Mouse (Mus musculus): ENCODE measurements at regions not wholly inside any gene's neighbourhood (a gene's known extent, or its start where the extent isn't known, plus 50 kb on each side); places are given as distances from the start of the nearest gene placed in this dataset.

DNA sequence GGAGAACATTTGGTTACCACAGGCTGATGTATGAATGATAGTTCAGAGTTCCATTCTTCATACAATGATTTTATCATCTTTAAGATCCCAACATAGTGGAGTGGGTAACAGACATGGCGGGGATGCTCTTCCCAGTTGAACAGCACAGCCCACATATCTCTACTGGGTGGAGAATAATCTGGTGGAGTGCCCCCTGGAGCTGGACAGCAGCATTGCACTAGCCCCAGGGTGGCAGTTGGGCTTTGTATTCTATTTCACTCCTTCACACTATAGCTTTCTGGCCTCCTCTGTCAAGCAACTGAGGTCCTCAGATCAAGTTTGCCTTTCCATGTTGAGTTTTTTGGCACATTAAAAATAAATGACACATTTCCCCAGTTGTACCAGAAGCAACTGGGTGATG is 569.4 kb upstream of the Mki67 start:
- DNase-seq: no peak

DNA sequence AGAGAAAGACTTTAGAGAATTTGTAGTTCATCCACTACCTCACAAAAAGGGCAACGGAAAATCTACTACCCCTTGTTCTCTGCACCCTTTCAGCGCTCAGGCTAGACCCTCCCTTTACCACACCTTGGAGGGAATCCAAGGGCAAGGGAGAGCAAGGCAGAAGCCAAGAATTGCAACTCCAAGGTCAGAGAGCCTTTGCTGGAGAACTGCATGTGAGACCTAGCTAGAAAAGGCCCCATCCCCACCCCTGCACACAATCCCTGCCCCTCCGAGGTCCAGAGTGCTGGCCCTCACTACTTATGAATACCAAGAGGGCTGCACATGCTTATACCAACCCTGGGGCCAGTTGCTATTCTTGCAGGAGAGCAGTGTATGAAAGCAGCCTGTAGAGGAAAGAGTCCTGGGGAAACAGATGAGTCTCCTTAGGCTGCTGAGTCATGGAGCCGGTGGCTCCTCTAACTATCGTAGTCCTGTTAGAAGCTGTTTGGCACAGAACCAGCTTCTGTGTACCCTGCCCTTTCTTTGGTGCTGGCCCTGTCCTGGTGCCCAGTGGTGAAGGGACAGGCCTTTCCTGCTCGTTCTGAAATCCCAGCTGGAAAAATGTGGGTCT is 577.5 kb upstream of the Mki67 start:
- no peak for DNase-seq

DNA sequence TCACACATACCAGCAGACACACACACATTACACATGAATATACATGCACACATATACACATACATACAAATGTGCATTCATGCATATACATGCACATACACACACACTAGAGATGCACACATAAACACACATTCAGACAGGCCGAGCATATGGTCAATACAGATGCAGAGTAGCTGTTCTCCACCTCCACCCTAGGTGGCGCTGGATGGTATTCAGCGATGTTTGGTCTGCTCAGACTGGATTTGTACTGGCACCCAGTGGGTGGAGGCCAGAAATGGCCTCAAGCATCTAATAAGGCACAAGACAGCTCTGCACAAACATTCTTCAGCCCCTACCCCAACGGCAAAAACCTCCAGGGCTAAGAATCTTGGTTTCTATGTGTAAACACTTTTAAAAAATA is 578.3 kb upstream of the Mki67 start:
- DNase-seq: no peak

DNA sequence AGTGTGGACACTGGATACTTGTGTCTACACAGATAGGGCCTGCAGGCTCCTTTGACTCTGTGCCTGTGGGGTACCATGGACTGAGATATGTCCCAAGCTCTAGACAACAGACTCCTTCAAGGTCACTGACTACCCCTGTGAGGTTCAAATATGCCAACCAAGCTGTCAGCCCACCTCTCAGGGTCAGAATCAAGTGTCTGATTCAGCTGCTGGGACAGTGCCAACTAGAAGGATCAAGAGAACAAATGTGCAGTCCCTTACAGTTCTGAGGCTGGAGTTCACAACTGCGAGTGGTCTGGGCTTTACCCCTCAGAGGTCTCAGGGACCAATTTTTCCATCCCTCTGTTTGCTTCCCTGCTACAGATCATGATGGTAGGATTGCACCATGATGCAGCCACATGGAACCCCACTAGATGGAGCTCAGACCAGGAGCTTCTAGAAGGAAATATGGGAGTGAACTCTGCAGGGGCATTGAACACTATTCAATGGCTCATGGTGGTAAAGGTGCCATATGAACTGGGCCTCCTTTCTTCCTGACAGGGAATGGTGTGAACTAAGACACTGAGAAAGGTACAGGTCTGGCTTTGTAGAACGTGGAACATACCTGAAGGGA is 581.8 kb upstream of the Mki67 start:
- no peak for DNase-seq

DNA sequence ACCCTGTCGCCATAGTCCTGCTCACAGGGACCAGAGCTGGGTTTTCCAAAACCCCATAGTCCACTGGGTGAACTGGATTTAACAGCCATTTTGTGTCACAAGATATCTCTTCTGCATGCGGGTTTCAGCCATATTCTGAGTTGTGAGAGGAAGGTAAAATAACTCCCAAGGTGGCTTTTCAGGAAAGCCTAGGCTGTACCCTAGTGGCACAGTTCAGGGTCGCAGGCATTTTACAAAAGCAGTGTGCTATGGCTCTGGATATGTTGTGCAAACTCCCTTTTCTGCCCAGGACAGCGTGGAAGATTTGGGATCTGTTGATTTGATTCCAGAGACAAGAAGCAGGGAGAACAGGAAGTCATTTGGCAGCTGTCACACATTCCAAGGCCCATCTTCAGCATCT is 588.3 kb upstream of the Mgmt start:
- DNase-seq: no peak

DNA sequence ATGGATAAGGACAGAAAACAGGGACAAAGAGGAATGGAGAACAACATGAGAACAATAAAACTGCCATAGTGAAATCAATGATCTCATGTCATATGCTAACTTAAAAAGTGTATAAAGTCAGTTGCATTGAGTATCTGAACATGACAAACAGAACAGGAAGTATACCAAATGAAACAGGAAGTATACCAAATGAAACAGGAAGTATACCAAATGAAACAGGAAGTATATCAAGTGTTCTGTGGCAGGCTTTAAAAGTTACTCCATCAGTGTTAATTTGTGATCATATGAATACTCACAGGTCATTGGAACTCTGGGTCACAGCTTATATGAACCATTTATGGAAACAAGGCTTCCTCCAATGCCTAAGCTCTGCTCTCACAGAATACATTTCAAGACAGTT is 585.6 kb upstream of the Mgmt start:
- no peak for DNase-seq

DNA sequence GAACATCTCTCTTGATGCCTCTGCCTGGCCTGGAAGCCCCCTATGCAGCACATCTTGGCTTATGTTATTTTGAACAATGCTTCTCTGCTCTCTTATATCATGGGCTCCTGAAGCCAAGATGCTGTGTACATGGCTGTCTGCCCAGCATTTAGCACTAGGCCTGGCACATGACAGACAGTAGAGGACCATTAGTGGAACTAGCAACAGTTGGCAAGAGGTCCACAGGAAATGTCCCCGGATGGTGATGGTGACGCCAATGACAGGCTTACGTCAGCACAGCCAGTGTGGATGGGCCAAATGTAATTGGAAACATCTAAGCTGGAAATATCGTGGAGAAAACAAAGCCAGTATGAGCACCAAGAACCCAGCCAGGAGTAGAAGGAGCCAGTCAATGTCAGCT is 567.1 kb upstream of the Mgmt start:
- DNase-seq: no peak

DNA sequence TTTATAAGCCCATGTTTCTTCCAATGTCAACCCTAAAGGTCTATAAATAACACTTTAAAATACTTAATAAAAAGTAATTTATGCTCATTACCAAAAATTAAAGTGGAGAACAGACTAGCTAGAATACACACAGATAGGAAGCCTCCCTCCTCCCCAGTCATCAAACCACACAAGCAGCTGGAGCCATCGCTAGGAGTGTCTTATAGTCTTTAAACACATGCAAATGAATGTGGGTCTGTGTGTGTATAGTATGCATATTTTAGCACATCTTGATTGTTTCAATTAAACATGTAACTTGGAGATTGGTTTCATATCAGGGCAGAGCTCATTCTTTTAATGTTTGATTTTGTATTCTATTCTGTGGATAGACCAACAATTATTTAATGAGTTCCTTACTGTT is 564.0 kb upstream of the Mgmt start:
- DNase-seq: no peak

DNA sequence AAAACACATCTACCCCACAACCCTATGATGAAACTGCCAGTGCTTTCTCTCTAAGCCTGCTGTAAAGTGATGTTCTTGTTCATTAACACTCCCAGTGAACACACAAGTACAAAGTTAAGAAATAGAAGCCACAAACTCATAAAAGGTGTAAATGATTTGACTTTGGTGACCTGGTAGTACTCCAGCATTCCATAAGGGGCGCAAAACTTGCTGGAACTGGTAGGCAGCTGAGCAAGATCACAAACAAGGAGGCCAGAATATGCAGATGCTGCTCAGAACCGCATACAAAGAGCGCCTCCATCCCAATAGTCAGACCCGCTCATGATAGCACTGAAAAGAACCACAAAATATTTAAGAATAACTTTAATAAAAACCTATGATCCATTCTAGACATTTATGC is 561.6 kb upstream of the Mgmt start:
- DNase-seq: no peak

DNA sequence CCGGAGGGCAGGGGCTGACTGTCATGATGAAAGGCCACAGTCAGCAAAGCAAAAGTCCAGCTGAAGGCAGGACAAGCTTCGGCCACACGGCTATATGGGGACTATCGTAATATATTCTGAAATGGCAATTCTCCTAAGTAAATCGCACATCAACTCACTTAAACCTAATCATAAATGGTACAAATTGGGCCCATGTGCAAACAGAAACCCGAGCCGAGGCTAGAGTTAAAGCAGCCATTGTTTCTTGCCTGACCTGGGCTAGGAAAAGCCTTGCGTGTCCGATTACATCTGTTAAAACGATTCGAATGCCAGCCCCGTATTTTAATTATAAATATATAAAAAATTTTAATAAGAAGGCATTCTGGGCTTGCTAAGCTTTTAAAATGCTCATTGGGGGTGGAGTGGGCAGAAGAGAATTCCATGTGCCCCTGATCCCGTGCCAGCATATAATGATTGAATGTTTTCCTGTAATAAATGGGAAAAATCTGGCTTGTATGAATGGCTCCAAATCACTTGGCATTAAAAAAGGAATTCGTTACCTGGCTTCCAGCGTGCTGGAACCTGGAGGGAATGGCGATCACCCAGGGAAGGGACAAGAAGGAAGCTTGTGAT is 552.7 kb upstream of the Mgmt start:
- no peak for DNase-seq

DNA sequence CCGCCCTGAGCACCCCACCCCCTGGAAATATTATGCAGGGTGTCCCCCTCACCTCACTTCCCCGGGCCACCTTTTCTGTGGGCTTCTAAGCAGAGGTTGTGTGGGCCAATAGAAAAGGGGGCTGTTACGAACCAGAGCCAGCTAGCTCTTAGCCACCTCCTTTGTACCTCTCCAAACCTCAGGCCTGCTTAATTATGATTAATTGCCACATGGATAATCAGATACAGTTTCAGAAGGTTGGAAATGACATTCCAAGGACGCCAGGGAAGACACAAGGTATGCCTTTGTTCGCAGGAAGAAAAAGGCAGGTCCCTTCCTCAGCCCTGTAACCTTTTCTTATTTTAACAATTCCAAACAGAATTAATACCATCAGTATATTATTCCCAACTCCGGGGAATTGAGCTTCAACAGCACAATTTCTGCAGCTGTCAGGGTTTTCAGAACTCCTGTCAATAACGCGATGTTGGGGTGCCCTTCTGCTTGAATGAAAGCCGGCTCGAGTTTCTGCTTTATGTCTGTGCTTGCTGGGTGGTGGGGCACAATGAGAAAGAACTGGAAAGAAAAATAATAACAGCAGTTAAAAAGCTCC is 552.1 kb upstream of the Mgmt start:
- no peak for DNase-seq

DNA sequence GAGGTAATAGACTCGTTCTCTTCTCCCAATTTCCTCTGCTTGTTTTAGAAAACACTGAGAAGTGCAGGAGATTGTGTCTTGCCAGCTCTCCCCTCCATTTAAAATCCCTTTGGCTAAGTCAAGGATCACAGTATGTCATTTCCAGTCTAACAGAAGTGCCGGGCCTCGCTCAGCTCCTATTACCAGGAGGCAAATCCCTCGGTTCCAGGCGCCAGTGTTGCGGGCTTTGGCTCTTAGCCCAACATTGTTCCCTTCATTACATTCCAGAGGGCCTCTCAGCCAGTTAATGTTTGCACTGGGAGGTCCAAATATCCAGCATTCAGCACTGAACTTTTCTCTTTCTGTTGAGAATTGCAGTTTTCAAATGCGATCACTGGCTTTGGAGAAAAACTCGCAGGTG is 551.6 kb upstream of the Mgmt start:
- DNase-seq: no peak

DNA sequence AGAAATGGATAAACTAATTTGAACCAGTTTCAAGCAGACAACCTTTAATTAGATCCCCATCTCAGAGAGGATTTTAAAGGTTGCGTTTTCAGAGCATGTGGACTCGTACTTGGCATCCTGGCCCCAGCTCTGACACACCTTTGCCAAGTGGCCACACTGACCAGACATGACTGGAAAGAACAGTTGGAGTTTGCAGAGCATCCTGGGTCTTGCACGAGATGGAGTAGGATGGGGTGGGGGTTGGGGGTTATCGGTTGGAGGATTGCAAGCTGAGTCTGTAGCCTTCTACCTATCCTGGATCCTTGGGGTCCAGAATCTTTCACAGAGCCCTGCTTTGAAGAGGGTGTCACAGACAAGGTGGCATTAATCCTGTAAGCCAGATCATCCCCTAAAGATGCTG is 550.9 kb upstream of the Mgmt start:
- DNase-seq: no peak

DNA sequence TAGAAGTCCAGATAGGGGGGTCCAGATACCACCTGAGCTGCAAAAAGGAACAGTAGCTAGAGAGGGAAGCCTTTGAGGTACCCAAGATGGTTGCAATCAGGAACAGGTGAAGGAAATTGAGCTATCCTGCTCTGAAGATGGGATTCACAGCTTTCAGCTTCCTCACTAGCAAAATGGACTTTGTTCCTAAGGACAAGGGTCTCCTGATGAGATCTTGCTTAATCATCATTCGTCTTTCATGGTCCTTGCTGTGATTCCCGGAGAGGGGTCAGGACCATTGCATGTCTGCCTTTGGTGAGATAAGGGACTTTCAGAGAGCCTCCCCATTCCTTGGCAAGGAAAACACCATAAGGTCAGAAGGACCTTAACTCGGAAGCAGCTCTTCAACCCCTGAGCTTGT is 549.4 kb upstream of the Mgmt start:
- no peak for DNase-seq

DNA sequence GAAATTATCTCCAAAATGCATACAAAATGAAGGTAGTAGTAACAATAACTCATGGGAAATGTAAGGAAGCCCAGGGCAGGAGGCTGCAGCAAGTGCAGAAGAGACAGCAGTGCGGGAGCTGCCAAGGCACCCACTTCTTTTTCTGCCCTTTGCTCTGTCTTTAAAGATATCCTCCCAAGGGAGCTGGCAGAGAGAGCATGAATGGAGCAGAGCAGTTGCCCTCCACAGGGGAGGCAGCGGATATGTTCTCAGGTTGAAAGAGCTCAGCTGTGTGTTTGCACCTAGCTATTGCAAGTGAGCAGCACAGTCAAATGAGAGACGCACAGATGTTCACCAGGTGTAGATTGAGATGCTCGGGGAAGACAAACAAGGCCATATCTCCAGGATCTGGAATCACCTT is 547.9 kb upstream of the Mgmt start:
- no peak for DNase-seq

DNA sequence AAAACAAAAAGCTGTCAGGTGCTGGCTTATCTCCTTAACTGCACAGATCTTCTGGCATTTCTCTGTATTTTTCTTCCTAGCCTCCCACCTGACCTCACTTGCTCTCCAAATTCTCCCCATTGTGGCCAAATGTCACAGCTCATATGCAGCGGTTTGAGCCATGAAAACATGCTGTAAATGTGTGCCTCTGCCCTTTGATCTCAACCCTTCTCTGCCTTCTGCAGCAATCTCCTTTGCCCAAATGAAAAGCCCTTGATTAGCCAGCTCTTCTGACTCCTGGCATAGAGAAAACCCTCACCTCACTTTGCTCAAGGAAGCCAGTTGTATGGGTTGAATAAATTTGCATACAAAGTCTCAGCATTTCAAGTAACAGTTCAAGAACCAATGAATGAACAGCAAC is 546.1 kb upstream of the Mgmt start:
- DNase-seq: no peak

DNA sequence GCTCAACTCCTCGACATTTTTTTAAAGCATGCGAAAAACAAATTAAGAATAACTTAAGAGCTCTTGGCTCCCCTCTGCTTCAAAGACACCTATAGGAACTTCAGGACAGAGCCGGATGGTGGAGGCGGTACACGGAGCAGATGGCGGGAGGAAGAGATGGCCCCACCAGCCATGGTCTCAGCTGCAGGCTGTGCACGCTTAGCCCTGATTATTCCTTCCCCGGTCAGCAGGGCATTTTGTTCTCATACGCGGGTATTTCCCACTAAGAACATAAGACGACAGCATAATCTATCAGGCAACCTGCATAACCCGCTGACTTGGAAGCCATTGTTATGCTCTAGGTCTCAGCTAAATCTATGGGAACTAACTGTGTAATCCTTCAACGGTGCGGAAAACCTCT is 544.8 kb upstream of the Mgmt start:
- no peak for DNase-seq

DNA sequence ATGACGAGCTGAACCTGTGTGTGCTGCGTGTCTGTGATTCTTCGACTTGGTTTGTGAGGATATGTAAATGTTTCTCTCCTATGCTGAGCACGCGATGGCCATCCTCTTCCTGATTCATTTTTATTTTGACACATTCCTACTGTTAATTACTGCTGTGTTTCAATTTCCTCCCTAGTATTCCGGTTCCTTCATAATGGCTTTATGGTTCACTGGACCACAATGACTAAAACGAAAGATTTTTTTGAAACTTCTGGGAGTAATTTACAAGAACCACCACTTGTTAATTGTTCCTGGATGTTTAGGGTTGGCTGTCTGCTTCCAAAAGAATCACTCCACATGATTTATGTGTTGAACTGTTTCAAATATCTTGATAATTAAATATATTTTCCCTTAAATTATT is 537.4 kb upstream of the Mgmt start:
- DNase-seq: no peak

DNA sequence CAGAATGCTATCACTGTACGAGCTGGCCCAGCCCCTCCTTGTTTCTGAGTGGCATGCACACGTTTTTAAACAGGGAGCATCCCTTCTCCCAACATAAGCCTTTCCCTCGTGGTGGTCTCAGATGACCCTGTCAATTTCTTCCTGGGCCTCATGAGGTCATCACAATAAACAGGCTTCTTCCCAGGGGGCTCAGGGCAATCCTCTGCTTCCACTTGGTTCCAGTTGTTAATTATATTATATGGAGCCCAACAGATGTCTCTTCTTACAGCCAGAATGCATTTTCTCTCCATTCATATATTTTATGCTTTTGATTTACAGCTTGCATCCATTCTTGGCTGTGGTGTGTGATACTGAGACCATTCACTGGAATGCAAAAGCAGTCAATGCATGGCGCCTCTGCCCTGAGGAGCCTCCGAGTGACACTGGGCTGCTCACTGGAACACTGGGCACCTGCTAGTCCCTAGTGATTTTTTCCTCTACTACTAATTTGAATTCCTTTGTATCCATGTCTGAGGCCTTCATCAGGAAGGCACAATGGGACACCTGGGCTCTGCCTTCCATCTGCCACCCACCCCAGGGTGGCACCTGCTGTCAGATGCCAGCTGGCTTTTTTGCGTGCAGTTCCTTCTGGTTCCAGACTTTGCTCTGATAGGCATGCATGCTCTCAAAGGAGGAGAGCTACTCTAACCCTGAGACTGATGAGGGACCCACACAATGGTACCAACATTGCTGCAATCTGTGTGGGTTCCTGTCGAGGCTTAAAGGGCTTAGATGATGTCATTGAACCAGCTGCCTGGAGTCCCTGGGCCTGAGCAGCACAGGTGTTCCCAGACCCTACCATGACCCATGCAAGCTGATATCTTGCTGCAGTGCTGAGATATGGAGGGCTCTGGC is 528.8 kb upstream of the Mgmt start:
- peak; percentile 22 to 42 for DNase-seq

DNA sequence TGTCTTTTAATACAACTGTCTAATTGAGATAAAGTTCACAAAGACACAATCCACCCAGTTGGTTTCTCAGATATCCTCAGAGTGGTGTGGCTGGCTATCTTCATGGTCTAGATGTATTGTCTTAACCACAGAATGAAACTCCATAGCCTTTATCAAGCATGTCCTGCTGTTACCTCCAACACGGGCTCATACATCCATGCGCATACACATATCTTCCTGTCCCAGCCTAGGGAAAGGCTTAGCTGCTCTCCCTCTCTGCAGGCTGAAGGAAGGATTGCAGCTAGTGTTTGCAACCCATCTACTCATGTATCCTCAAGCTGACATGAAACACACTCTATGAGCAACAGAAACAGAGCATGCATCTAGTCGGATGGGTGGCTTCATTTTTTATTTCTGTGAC is 517.2 kb upstream of the Mgmt start:
- DNase-seq: no peak

DNA sequence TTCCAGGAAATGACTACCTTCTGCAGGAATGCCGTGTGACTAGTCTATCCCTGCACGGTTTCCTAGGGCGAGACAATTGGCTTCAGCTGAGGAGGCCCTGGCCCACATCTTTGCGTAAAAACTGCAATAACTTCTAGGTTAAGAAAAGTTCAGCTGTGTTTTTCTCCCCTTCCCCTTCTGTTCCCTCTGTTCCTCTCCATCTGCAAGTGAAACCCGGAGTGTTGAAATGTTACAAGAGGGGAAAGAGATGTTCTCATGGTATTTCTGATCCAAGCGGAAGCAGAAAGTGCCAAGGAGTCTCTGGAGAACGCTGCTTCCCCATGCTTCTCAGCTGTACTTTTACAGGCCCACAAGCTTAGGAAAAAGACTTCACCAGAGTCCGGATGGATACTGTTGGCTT is 516.7 kb upstream of the Mgmt start:
- DNase-seq: no peak

DNA sequence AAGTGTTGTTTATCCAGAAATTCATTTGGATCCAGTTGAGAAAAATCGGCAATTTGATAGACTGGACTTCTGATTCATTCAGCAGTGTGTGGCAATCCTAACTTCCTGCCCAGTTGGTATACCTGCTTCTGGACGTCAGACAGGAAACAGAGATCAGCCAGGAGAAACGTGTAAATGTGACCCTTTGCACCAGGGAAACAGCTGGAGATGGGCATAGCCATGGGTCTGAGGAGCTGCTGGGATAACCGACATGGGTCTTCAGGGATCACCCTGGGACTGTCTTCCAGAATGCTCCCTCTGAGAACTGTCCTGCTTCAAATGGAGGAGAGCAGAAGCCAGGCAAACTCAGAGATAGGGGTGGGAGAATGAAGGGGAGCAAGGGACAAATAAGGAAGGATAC is 516.1 kb upstream of the Mgmt start:
- no peak for DNase-seq

DNA sequence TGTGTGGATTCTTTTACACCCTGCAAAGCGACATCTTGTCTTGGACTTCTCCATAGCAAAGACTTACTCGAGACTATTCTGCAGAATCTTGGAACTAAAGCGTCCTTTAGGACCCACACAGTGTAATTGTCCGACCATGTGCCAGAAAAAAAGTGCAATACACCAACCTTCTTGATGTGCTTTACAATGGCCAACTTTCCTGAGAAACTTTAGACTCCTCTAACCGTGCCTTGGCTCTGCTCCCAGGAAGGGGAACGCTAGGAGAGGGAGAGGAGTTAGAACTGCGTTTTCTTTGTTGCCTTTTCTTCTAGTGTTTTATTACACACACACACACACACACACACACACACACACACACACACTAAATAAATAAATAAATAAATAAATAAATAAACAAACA is 515.1 kb upstream of the Mgmt start:
- DNase-seq: no peak

DNA sequence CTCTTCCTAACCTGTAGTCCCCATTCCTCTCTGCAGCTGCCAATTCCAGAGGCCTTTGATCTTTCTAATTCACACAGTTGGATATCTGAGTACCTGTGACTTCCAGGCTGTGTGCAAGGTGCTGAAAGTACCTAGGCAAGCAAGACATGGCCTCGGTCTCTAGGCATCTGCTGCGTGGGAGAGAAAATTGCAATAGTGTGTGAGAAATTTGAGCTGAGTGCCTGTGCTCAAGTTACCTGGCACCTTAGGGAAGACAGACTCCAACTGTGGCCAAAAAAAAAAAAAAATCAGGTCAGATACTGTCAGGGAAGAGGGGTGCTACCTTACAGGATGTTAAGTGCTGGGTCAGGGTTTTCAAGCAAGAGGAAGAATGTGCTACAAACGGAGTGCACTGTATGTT is 514.7 kb upstream of the Mgmt start:
- no peak for DNase-seq

All from cerebellum, adult 18-20 months (tissue).